Mouse (Mus musculus) C2C12 (cell line): ENCODE data around the gene Zswim1.

ENCODE experiments used
- CEBPB ChIP-seq: IDR thresholded peaks from one replicate; pipeline ENCODE4 v1.6.1; 2011; ENCODE audit warnings: low read depth, mild to moderate bottlenecking, control low read depth, moderate library complexity
- CTCF ChIP-seq: IDR thresholded peaks from one replicate; pipeline ENCODE4 v1.5.1; 2011; ENCODE audit not compliant: control insufficient read depth, insufficient read depth, insufficient read length
- FOSL1 ChIP-seq: IDR thresholded peaks from one replicate; pipeline ENCODE4 v1.8.0; 2011; ENCODE audit warnings: mild to moderate bottlenecking, low read length; ENCODE audit not compliant: poor library complexity, insufficient read depth, severe bottlenecking
- MAX ChIP-seq: IDR thresholded peaks from one replicate; pipeline ENCODE4 v1.6.1; 2011; ENCODE audit warnings: mild to moderate bottlenecking, control low read depth
- MYOG ChIP-seq: IDR thresholded peaks from one replicate; pipeline ENCODE4 v1.6.1; 2011; ENCODE audit not compliant: control insufficient read depth, insufficient read length; ENCODE audit errors: extremely low read depth

DNA sequence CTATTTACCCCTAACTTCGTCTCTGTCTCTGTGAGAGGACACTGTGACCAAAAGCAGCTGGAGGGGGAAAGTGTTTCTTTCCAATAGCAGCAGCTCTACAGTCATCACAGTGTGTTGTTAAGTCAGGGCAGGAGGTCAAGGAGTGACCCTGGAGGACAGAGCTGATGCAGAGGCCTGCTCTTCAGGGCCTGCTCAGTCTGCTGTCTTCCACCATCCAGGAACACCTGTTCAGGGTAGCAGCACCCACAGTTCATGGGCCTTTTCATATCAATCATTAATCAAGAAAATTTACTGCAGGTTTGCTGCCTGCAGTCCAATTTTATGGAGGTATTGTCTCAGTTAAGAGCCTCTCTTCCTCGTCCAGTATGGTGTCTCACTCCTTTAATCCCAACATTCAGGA is 8.9 kb upstream of the Zswim1 start:
- TF ChIP-seq MYOG (no peak), CTCF (no peak), FOSL1 (no peak), MAX (no peak), CEBPB (no peak)
